11 mouse cellular contexts compared by ENCODE assay signal in genomic region chr8:95028391-95028790, GRCm38 (mm10). TPM values are rescaled to one million over a fixed set of nuclear protein-coding genes. Genes with fewer than 3 reads are reported as not detected.
A peak's percentile ranks its signal among the peaks of the same experiment; 100 is the strongest.
DNase-seq lines count a peak whose midpoint lies in the region; ATAC-seq and TF ChIP-seq lines count a peak whose summit lies in the region.
"Not testable (repeated sequence)": the region's sequence is repeated elsewhere in the genome, so short reads cannot be mapped to it uniquely, and the experiment has no call there.
"Had no signal": no experiment of that assay in that cellular context is flagged by ENCODE, and none has a peak within 500 bp of the region (broad histone marks: within the 10 kb centered on the region; RNA-seq: fewer than 3 reads in every experiment).

No protein-coding gene starts in this region.

- not testable (repeated sequence) for TF ChIP-seq POLR2A in CH12.LX (IDR thresholded peaks at IDR 0.05; ENCODE audit: low read depth, low read length)

- not testable (repeated sequence) for H3K4me3 ChIP-seq in CH12.LX (replicated peaks in 1 of 3; ENCODE audit: low read depth in 2 of 3, low read length in 2 of 3, poor library complexity in 1 of 3); forebrain, embryonic 11.5 days (ENCODE audit: low read depth, low read length)

- H3K9me3 ChIP-seq in CH12.LX (replicated peaks; ENCODE audit: low read length); forebrain, embryonic 11.5 days (ENCODE audit: control insufficient read depth, low read length): not testable (repeated sequence)

- not testable (repeated sequence) for ATAC-seq in forebrain, embryonic 11.5 days (replicated peaks; ENCODE audit: low FRiP score)

- not testable (repeated sequence) for TF ChIP-seq EP300 in CH12.LX (IDR thresholded peaks at IDR 0.05; ENCODE audit: low read length)

- not testable (repeated sequence) for H3K4me1 ChIP-seq in CH12.LX (ENCODE audit: control insufficient read depth in 1 of 2, insufficient read depth in 2 of 2); forebrain, embryonic 11.5 days (replicated peaks; ENCODE audit: control insufficient read depth, insufficient read depth, low read length)

- not testable (repeated sequence) for H3K36me3 ChIP-seq in CH12.LX (replicated peaks in 1 of 2; ENCODE audit: control insufficient read depth in 1 of 2, insufficient read depth in 1 of 2, low read length in 1 of 2); forebrain, embryonic 11.5 days (ENCODE audit: control insufficient read depth, insufficient read depth, low read length)

- TF ChIP-seq CTCF in CH12.LX (conservative IDR thresholded peaks at IDR 0.05 in 1 of 2, IDR thresholded peaks at IDR 0.05 in 1 of 2; ENCODE audit: low read depth in 2 of 2, low read length in 2 of 2): not testable (repeated sequence)

- in situ Hi-C loops in CH12.LX (cut with MboI; ENCODE audit: low pct_ligation_motif_present, low pct_unique_long_range_greater_than_20kb, low sequenced_read_pairs): not testable (repeated sequence)

- not testable (repeated sequence) for H3K27ac ChIP-seq in CH12.LX (ENCODE audit: insufficient read depth, low read depth); forebrain, embryonic 11.5 days (ENCODE audit: low read depth, low read length)

- peaks cover 41% of the 10 kb centered on the region for H3K27me3 ChIP-seq in CH12.LX (replicated peaks)
- H3K27me3 ChIP-seq in forebrain, embryonic 11.5 days (ENCODE audit: control insufficient read depth, insufficient read depth, low read length): not testable (repeated sequence)

- H3K79me2 ChIP-seq in CH12.LX (replicated peaks; ENCODE audit: control insufficient read depth, extremely low read depth, insufficient read depth, poor library complexity, severe bottlenecking): not testable (repeated sequence)

- H3K4me2 ChIP-seq in CH12.LX (ENCODE audit: insufficient read depth, low read depth, poor library complexity, severe bottlenecking); forebrain, embryonic 11.5 days (ENCODE audit: low read depth, low read length, severe bottlenecking): not testable (repeated sequence)

- WGBS in forebrain, embryonic 11.5 days: 67% methylated on average over 7 of the region's 7 CpGs

- not testable (repeated sequence) for H3K9ac ChIP-seq in CH12.LX (ENCODE audit: insufficient read depth, low read depth); forebrain, embryonic 11.5 days (ENCODE audit: low read length)

- dilution Hi-C loops in CH12.LX (cut with MboI; ENCODE audit: extremely low pct_ligation_motif_present, extremely low pct_unique_long_range_greater_than_20kb, low sequenced_read_pairs): not testable (repeated sequence)

- not testable (repeated sequence) for TF ChIP-seq RAD21 in CH12.LX (IDR thresholded peaks at IDR 0.05; ENCODE audit: low read depth, low read length)

- DNase-seq in CH12.LX (ENCODE audit: extremely low read depth) (peak; percentile 8), ZHBTc4 (ENCODE audit: low read depth, low spot score) (peak; percentile 48)
- peak; percentile 72 for DNase-seq in embryo, embryonic 10 days (ENCODE audit: low spot score)
- peak; percentile 66 for DNase-seq in forebrain, embryonic 11.5 days (ENCODE audit: low spot score)
- DNase-seq in kidney, postnatal 10 days: peak; percentile 70
- peak; percentile 28 for DNase-seq in lung, postnatal 10 days
- DNase-seq in retina, embryonic 14.5 days (ENCODE audit: low spot score): peak; percentile 66

RNA-seq across cellular contexts. Expression of gene Adgrg3, which starts 10.9 kb away (rescaled TPM):
- total RNA-seq in CH12.LX (2012; rRNA removed) (not detected in 2 replicates), CH12.LX (2014; rRNA removed) (not detected in 2 replicates)
- polyA plus RNA-seq in CH12.LX (2012; ENCODE audit: insufficient read length, low read depth): not detected in 2 replicates
- 2.9 and 3.2 TPM in 2 replicates for polyA plus RNA-seq in forebrain, embryonic 11.5 days (2014; fragmentation: Nextera tagmentation; extraction: Ambion mirVana)

RNA-seq across cellular contexts. Expression of gene Drc7, which starts 26.5 kb away (rescaled TPM):
- total RNA-seq in CH12.LX (2012; rRNA removed) (not detected in 2 replicates), CH12.LX (2014; rRNA removed) (not detected in 2 replicates)
- not detected in 2 replicates for polyA plus RNA-seq in CH12.LX (2012; ENCODE audit: insufficient read length, low read depth)
- polyA plus RNA-seq in forebrain, embryonic 11.5 days (2014; fragmentation: Nextera tagmentation; extraction: Ambion mirVana): 0.12 TPM in 1 of 2 replicates, not detected in the other
- total RNA-seq: gastrocnemius, postnatal 10 days had no signal
- polyA plus RNA-seq: heart, embryonic 12.5 days; kidney, embryonic 14.5 days; limb, embryonic 13.5 days had no signal

RNA-seq across cellular contexts. Expression of gene Katnb1, which starts 52.6 kb away (rescaled TPM):
- total RNA-seq in CH12.LX (2012; rRNA removed) (17.3 and 19.8 TPM in 2 replicates), CH12.LX (2014; rRNA removed) (8.9 and 9.8 TPM in 2 replicates)
- 13.1 and 14.1 TPM in 2 replicates for polyA plus RNA-seq in CH12.LX (2012; ENCODE audit: insufficient read length, low read depth)
- 37.3 and 37.5 TPM in 2 replicates for polyA plus RNA-seq in forebrain, embryonic 11.5 days (2014; fragmentation: Nextera tagmentation; extraction: Ambion mirVana)

RNA-seq across cellular contexts. Expression of gene Adgrg1, which starts 53.8 kb away (rescaled TPM):
- total RNA-seq in CH12.LX (2012; rRNA removed) (0.34 and 0.42 TPM in 2 replicates), CH12.LX (2014; rRNA removed) (1.1 and 1.2 TPM in 2 replicates)
- 2.0 and 2.5 TPM in 2 replicates for polyA plus RNA-seq in CH12.LX (2012; ENCODE audit: insufficient read length, low read depth)
- polyA plus RNA-seq in forebrain, embryonic 11.5 days (2014; fragmentation: Nextera tagmentation; extraction: Ambion mirVana): 177 and 184 TPM in 2 replicates

Comparison
In these comparisons a context has a peak if more than half of its experiments do, and no peak if none do; other contexts are left out.
1. DNase-seq: peak in every context shown above with its lines; median percentile 72 in embryo, embryonic 10 days; 70 in kidney, postnatal 10 days; 66 in forebrain, embryonic 11.5 days; 66 in retina, embryonic 14.5 days; 48 in ZHBTc4; 28 in lung, postnatal 10 days; 8 in CH12.LX.